Mouse (Mus musculus): ENCODE data around the gene Btnl10.

GRCm38 (mm10) chr11:58929055-58929454 lies 11.3 kb downstream of the Btnl10 start:
- no peak for TF ChIP-seq CTCF (IDR thresholded peaks at IDR 0.05; ENCODE audit: insufficient read depth, low read length)
- no peak for TF ChIP-seq POLR2A (IDR thresholded peaks at IDR 0.05; ENCODE audit: borderline replicate concordance, extremely low read depth, low read depth, low read length)

Data from lung, adult 2 months (tissue).